9 mouse cellular contexts compared by ENCODE assay signal in genomic region chr9:27208840-27209239, GRCm38 (mm10). TPM values are rescaled to one million over a fixed set of nuclear protein-coding genes. Genes with fewer than 3 reads are reported as not detected.
"Had no signal": no experiment of that assay in that cellular context is flagged by ENCODE, and none has a peak within 500 bp of the region (broad histone marks: within the 10 kb centered on the region; RNA-seq: fewer than 3 reads in every experiment).

No protein-coding gene starts in this region.

- DNase-seq: kidney, adult 18-20 months; kidney, postnatal 10 days; kidney, postnatal 4 days; lung, embryonic 14.5 days; lung, postnatal 10 days; lung, postnatal 4 days; midbrain, embryonic 14.5 days; thymus, postnatal 36 days had no signal

RNA-seq across cellular contexts. Expression of gene Jam3, which starts 53.6 kb away (rescaled TPM):
- total RNA-seq: megakaryocyte, adult 5-6 weeks had no signal
